Mouse (Mus musculus) cerebellum, adult 18-20 months (tissue): ENCODE measurements around the gene Cactin.

Experiments used
- DNase-seq, 2 experiments: peaks; one replicate each; pipeline ENCODE4 v3.0.0; 2021

Cactin gene

GRCm38 (mm10) chr10:81298369-81299100 is 22.4 kb upstream of the Cactin start:
- peak in 1 of 2 experiments; percentile 32 for DNase-seq

GRCm38 (mm10) chr10:81299585-81300351 is 21.1 kb upstream of the Cactin start:
- DNase-seq = peak in 1 of 2 experiments; percentile 41

GRCm38 (mm10) chr10:81300352-81300907 is 20.5 kb upstream of the Cactin start:
- peak in 1 of 2 experiments; percentile 36 for DNase-seq

- DNase-seq = peak; percentile 79 to 83
Measured at GRCm38 (mm10) chr10:81301321-81301720, 19.6 kb upstream of the Cactin start.

- DNase-seq = peak; percentile 45 to 49
Measured at GRCm38 (mm10) chr10:81302288-81302687, 18.6 kb upstream of the Cactin start.

- DNase-seq = peak; percentile 52 to 55
Measured at GRCm38 (mm10) chr10:81302781-81303218, 18.1 kb upstream of the Cactin start.

GRCm38 (mm10) chr10:81303258-81303657 is 17.6 kb upstream of the Cactin start:
- DNase-seq = no peak

GRCm38 (mm10) chr10:81303761-81304160 is 17.1 kb upstream of the Cactin start:
- no peak for DNase-seq

GRCm38 (mm10) chr10:81304597-81305238 is 16.2 kb upstream of the Cactin start:
- DNase-seq = peak; percentile 67 to 78

- peak; percentile 61 to 69 for DNase-seq
Measured at GRCm38 (mm10) chr10:81305663-81306062, 15.2 kb upstream of the Cactin start.

- DNase-seq = no peak
Measured at GRCm38 (mm10) chr10:81306173-81306668, 14.7 kb upstream of the Cactin start.

- DNase-seq = no peak
Measured at GRCm38 (mm10) chr10:81306837-81307682, 13.8 kb upstream of the Cactin start.

- DNase-seq = no peak
Measured at GRCm38 (mm10) chr10:81309571-81309970, 11.3 kb upstream of the Cactin start.

GRCm38 (mm10) chr10:81313581-81313980 is 7.3 kb upstream of the Cactin start:
- peak; percentile 21 to 30 for DNase-seq

GRCm38 (mm10) chr10:81314201-81314600 is 6.7 kb upstream of the Cactin start:
- no peak for DNase-seq

GRCm38 (mm10) chr10:81315587-81315986 is 5.3 kb upstream of the Cactin start:
- DNase-seq = peak in 1 of 2 experiments; percentile 19

- peak in 1 of 2 experiments; percentile 56 for DNase-seq
Measured at GRCm38 (mm10) chr10:81316338-81317060, 4.4 kb upstream of the Cactin start.

GRCm38 (mm10) chr10:81317273-81317672 is 3.6 kb upstream of the Cactin start:
- DNase-seq = peak in 1 of 2 experiments; percentile 39

GRCm38 (mm10) chr10:81318589-81319329 is 2.1 kb upstream of the Cactin start:
- peak; percentile 53 to 57 for DNase-seq

- peak; percentile 33 to 53 for DNase-seq
Measured at GRCm38 (mm10) chr10:81319330-81319699, 1.6 kb upstream of the Cactin start.
